Mouse (Mus musculus) ES-Bruce4 (cell line): ENCODE measurements at regions not wholly inside any gene's neighbourhood (a gene's known extent, or its start where the extent isn't known, plus 50 kb on each side); places are given as distances from the start of the nearest gene placed in this dataset.

Experiments
- H3K27ac ChIP-seq: 2 replicates; pipeline ENCODE4 v1.5.1; 2012; ENCODE audit warnings: low read length, inconsistent platforms; ENCODE audit not compliant: insufficient read depth
- H3K27me3 ChIP-seq: 2 replicates; pipeline ENCODE4 v1.6.1; 2012; ENCODE audit warnings: mild to moderate bottlenecking, low read length, inconsistent platforms; ENCODE audit not compliant: control insufficient read depth, poor library complexity, insufficient read depth, severe bottlenecking
- H3K36me3 ChIP-seq: 2 replicates; pipeline ENCODE4 v1.6.1; 2012; ENCODE audit warnings: inconsistent platforms, mild to moderate bottlenecking, low read length, moderate library complexity; ENCODE audit not compliant: control insufficient read depth, poor library complexity, insufficient read depth, severe bottlenecking
- H3K4me1 ChIP-seq: one replicate; pipeline ENCODE4 v1.8.1; 2011; ENCODE audit warnings: low read length; ENCODE audit not compliant: control insufficient read depth, insufficient read depth
- H3K4me3 ChIP-seq: 2 replicates; pipeline ENCODE4 v1.5.1; 2011; ENCODE audit warnings: low read depth, mild to moderate bottlenecking, low read length
- H3K9ac ChIP-seq: 2 replicates; pipeline ENCODE4 v1.6.1; 2012; ENCODE audit warnings: low read depth, mild to moderate bottlenecking, inconsistent platforms; ENCODE audit not compliant: poor library complexity, severe bottlenecking
- H3K9me3 ChIP-seq: replicated peaks from 2 replicates; pipeline ENCODE4 v1.6.1; 2012; ENCODE audit warnings: mild to moderate bottlenecking, low read length, inconsistent platforms; ENCODE audit not compliant: control insufficient read depth, poor library complexity, insufficient read depth, severe bottlenecking
- CTCF ChIP-seq: IDR thresholded peaks from one replicate; pipeline ENCODE4 v1.8.1; 2011; ENCODE audit warnings: low read depth, low read length
- EP300 ChIP-seq: IDR thresholded peaks from 2 replicates; pipeline ENCODE4 v1.6.1; 2011; ENCODE audit warnings: low read depth, low read length; ENCODE audit not compliant: insufficient read depth
- POLR2A ChIP-seq: IDR thresholded peaks from one replicate; pipeline ENCODE4 v1.8.1; 2011; ENCODE audit warnings: low read length; ENCODE audit not compliant: insufficient read depth

- Histone ChIP-seq H3K9ac (no peak overlapping the region), H3K27ac (no peak overlapping the region), H3K27me3 (no peaks in the 10 kb centered on the region), H3K4me3 (no peak overlapping the region), H3K9me3 (no peaks in the 10 kb centered on the region), H3K4me1 (no peaks in the 10 kb centered on the region), H3K36me3 (no peaks in the 10 kb centered on the region)
- TF ChIP-seq EP300 (no peak), CTCF (no peak), POLR2A (no peak)
Observed at GRCm38 (mm10) chr14:106327653-106328283, 221.8 kb downstream of the Trim52 start.

- H3K9me3 ChIP-seq = no peaks in the 10 kb centered on the region
- no peaks in the 10 kb centered on the region for H3K27me3 ChIP-seq
- no peak overlapping the region for H3K4me3 ChIP-seq
- H3K27ac ChIP-seq = no peak overlapping the region
- no peak for TF ChIP-seq CTCF
- no peak for TF ChIP-seq POLR2A
- no peak for TF ChIP-seq EP300
- H3K9ac ChIP-seq = no peak overlapping the region
- H3K36me3 ChIP-seq = no peaks in the 10 kb centered on the region
- no peaks in the 10 kb centered on the region for H3K4me1 ChIP-seq
Observed at GRCm38 (mm10) chr14:106364767-106365623, 259.0 kb downstream of the Trim52 start.

GRCm38 (mm10) chr14:106365624-106366118 is 259.7 kb downstream of the Trim52 start:
- H3K4me1 ChIP-seq = no peaks in the 10 kb centered on the region
- no peaks in the 10 kb centered on the region for H3K36me3 ChIP-seq
- TF ChIP-seq CTCF (no peak), POLR2A (no peak), EP300 (no peak)
- no peak overlapping the region for H3K27ac ChIP-seq
- no peak overlapping the region for H3K9ac ChIP-seq
- no peak overlapping the region for H3K4me3 ChIP-seq
- no peaks in the 10 kb centered on the region for H3K27me3 ChIP-seq
- H3K9me3 ChIP-seq = no peaks in the 10 kb centered on the region

- Histone ChIP-seq H3K4me3 (no peak overlapping the region), H3K9ac (no peak overlapping the region), H3K4me1 (no peaks in the 10 kb centered on the region), H3K36me3 (no peaks in the 10 kb centered on the region), H3K27ac (no peak overlapping the region), H3K9me3 (no peaks in the 10 kb centered on the region), H3K27me3 (no peaks in the 10 kb centered on the region)
- TF ChIP-seq CTCF = no peak
- TF ChIP-seq POLR2A = no peak
- TF ChIP-seq EP300 = no peak
Observed at GRCm38 (mm10) chr14:106373451-106373850, 267.5 kb downstream of the Trim52 start.

- Histone ChIP-seq H3K9me3 (no peaks in the 10 kb centered on the region), H3K36me3 (no peaks in the 10 kb centered on the region), H3K9ac (no peak overlapping the region), H3K27ac (no peak overlapping the region), H3K4me3 (no peak overlapping the region), H3K27me3 (no peaks in the 10 kb centered on the region), H3K4me1 (no peaks in the 10 kb centered on the region)
- no peak for TF ChIP-seq POLR2A
- no peak for TF ChIP-seq CTCF
- no peak for TF ChIP-seq EP300
Observed at GRCm38 (mm10) chr14:106379645-106380044, 273.6 kb downstream of the Trim52 start.

- H3K4me1 ChIP-seq = no peaks in the 10 kb centered on the region
Observed at GRCm38 (mm10) chr14:106387671-106388070, 281.7 kb downstream of the Trim52 start.

More at GRCm38 (mm10) chr14:106387671-106388070, 281.7 kb downstream of the Trim52 start:
- TF ChIP-seq EP300 = no peak
- TF ChIP-seq CTCF = no peak
- no peak for TF ChIP-seq POLR2A
- Histone ChIP-seq H3K4me3 (no peak overlapping the region), H3K9me3 (no peaks in the 10 kb centered on the region), H3K9ac (no peak overlapping the region), H3K36me3 (no peaks in the 10 kb centered on the region), H3K27me3 (no peaks in the 10 kb centered on the region), H3K27ac (no peak overlapping the region)
